Mouse (Mus musculus) embryonic fibroblast, embryonic 13.5 days (primary cell): ENCODE data around the gene St3gal3.

Experiments
- CTCF ChIP-seq: IDR thresholded peaks from 2 replicates; pipeline ENCODE4 v1.5.1; 2011; ENCODE audit warnings: mild to moderate bottlenecking, control low read depth, low read length, moderate library complexity, borderline replicate concordance; ENCODE audit not compliant: insufficient read depth
- POLR2A ChIP-seq: IDR thresholded peaks from 2 replicates; pipeline ENCODE4 v1.6.1; 2011; ENCODE audit warnings: low read depth, mild to moderate bottlenecking, control low read depth, low read length, moderate library complexity

DNA sequence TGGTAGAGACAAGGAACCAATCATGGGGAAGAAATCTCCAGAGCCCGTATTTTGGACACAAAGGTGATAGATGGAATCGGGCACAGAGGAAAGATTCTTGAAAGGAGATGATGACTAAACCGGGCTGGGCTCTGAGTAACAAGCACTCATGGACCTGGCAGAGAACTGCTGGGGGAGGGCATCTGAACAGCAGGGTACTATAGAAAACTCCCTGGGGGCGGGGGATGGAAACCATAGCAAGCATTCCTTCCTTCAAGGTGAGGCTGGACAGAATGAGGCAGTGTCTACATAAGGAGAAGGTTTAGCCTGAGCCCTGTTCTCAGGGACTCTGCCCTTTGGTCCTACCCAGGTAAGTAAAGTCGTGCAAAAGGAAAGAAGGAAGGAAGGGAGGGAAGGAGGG is 160.0 kb downstream of the St3gal3 start:
- TF ChIP-seq CTCF (no peak), POLR2A (no peak)
